Mouse (Mus musculus): Measurements from ENCODE around the gene Mast4.

The Mast4 gene

GRCm38 (mm10) chr13:102691408-102692150 lies 642.7 kb downstream of the Mast4 start:
- no peak for DNase-seq (ENCODE audit: low read depth)

- no peak for DNase-seq (ENCODE audit: low read depth)
Measured at GRCm38 (mm10) chr13:102690184-102690583, 644.1 kb downstream of the Mast4 start.

GRCm38 (mm10) chr13:102689201-102690090 lies 644.9 kb downstream of the Mast4 start:
- DNase-seq (ENCODE audit: low read depth) = no peak

- no peak for DNase-seq (ENCODE audit: low read depth)
Measured at GRCm38 (mm10) chr13:102688121-102688520, 646.2 kb downstream of the Mast4 start.

- DNase-seq (ENCODE audit: low read depth) = no peak
Measured at GRCm38 (mm10) chr13:102684890-102685289, 649.4 kb downstream of the Mast4 start.
